In genomic region chr1:156605094-156605866, GRCm38 (mm10) we compare ENCODE assay signal across 11 mouse cellular contexts. TPM values are rescaled to one million over a fixed set of nuclear protein-coding genes. Genes with fewer than 3 reads are reported as not detected.
A peak's percentile ranks its signal among the peaks of the same experiment; 100 is the strongest.
DNase-seq lines count a peak whose midpoint lies in the region; ATAC-seq and TF ChIP-seq lines count a peak whose summit lies in the region.
"Had no signal": no experiment of that assay in that cellular context is flagged by ENCODE, and none has a peak within 500 bp of the region (broad histone marks: within the 10 kb centered on the region; RNA-seq: fewer than 3 reads in every experiment).

No protein-coding gene starts in this region.

- H3K27ac ChIP-seq in heart, embryonic 12.5 days (ENCODE audit: poor library complexity, severe bottlenecking), result 0 out of 2 replicates have a peak overlapping the region, but pooled peaks have one; percentile 12
- H3K27ac ChIP-seq in lung, postnatal 0 days (ENCODE audit: low read length), result no peak overlapping the region
- H3K27ac ChIP-seq: left cerebral cortex, adult 2 months; neural tube, embryonic 12.5 days had no signal

- 0 out of 2 replicates have a peak overlapping the region, but pooled peaks have one; percentile 11 for H3K9ac ChIP-seq in heart, embryonic 12.5 days
- no peak overlapping the region for H3K9ac ChIP-seq in lung, postnatal 0 days (replicated peaks; ENCODE audit: low read depth)
- H3K9ac ChIP-seq: neural tube, embryonic 12.5 days had no signal

- TF ChIP-seq CTCF in lung, postnatal 0 days (IDR thresholded peaks at IDR 0.05), result peak; percentile 16; the same call in 1 of the 2 replicates

- H3K9me3 ChIP-seq in heart, embryonic 12.5 days (replicated peaks), result no peaks in the 10 kb centered on the region
- no peaks in the 10 kb centered on the region for H3K9me3 ChIP-seq in lung, postnatal 0 days (ENCODE audit: low read length)
- H3K9me3 ChIP-seq: neural tube, embryonic 12.5 days had no signal

- DNase-seq in heart, postnatal 36 days, result no peak
- DNase-seq in lung, postnatal 0 days (ENCODE audit: low spot score), result no peak
- DNase-seq in lung, postnatal 10 days, result no peak
- no peak for DNase-seq in retina, postnatal 1 day
- no peak for DNase-seq in layer of hippocampus, postnatal 36 days
- DNase-seq: lung, postnatal 36 days; thymus, adult 18-20 months had no signal

- peaks cover 23% of the 10 kb centered on the region for H3K4me1 ChIP-seq in heart, embryonic 12.5 days (replicated peaks)
- no peaks in the 10 kb centered on the region for H3K4me1 ChIP-seq in lung, postnatal 0 days (ENCODE audit: insufficient read depth, low read depth, low read length)

- no peak for TF ChIP-seq EP300 in lung, postnatal 0 days (IDR thresholded peaks at IDR 0.05)

- intact Hi-C loops in heart, postnatal 36 days (cut with DNase I), result no loop called here

- H3K27me3 ChIP-seq in heart, embryonic 12.5 days (replicated peaks), result no peaks in the 10 kb centered on the region
- no peaks in the 10 kb centered on the region for H3K27me3 ChIP-seq in lung, postnatal 0 days (replicated peaks; ENCODE audit: insufficient read depth, low read length)
- H3K27me3 ChIP-seq: neural tube, embryonic 12.5 days had no signal

- 64% methylated on average over 12 of the region's 12 CpGs for WGBS in heart, embryonic 12.5 days
- WGBS in lung, postnatal 0 days, result 67% methylated on average over 12 of the region's 12 CpGs

- H3K4me3 ChIP-seq in heart, embryonic 12.5 days, result no peak overlapping the region
- no peak overlapping the region for H3K4me3 ChIP-seq in lung, postnatal 0 days (ENCODE audit: low read depth, low read length)
- H3K4me3 ChIP-seq: left cerebral cortex, adult 2 months; neural tube, embryonic 12.5 days had no signal

- H3K4me2 ChIP-seq in heart, embryonic 12.5 days, result no peak overlapping the region
- no peak overlapping the region for H3K4me2 ChIP-seq in lung, postnatal 0 days (replicated peaks; ENCODE audit: low read depth, low read length)
- H3K4me2 ChIP-seq: neural tube, embryonic 12.5 days had no signal

- ATAC-seq in heart, embryonic 12.5 days (ENCODE audit: insufficient number of reproducible peaks, low FRiP score), result no peak
- no peak for ATAC-seq in lung, postnatal 0 days
- ATAC-seq in granulocyte monocyte progenitor cell, adult 5-6 weeks (replicated peaks; ENCODE audit: poor library complexity, severe bottlenecking), result peak; percentile 73

- no peaks in the 10 kb centered on the region for H3K36me3 ChIP-seq in heart, embryonic 12.5 days
- H3K36me3 ChIP-seq in lung, postnatal 0 days (ENCODE audit: insufficient read depth, low read length), result no peaks in the 10 kb centered on the region
- H3K36me3 ChIP-seq: neural tube, embryonic 12.5 days had no signal

RNA-seq across cellular contexts. Expression of gene Abl2, which starts 46.7 kb away (rescaled TPM):
- 4.1 and 5.0 TPM in 2 replicates for polyA plus RNA-seq in heart, embryonic 12.5 days (2016; fragmentation: Nextera tagmentation; extraction: Ambion mirVana)
- total RNA-seq in heart, postnatal 36 days (2021), result 10 to 100 TPM; 21.0 to 21.5 TPM
- 2.3 and 3.0 TPM in 2 replicates for polyA plus RNA-seq in lung, postnatal 0 days (2015; fragmentation: Nextera tagmentation; extraction: Ambion mirVana)
- 11.4 and 12.6 TPM in 2 replicates for total RNA-seq in granulocyte monocyte progenitor cell, adult 5-6 weeks (2014; fragmentation: Nextera tagmentation)
- total RNA-seq in granulocyte monocyte progenitor cell, adult 5-6 weeks (2017), result 15.6 and 22.6 TPM in 2 replicates
- 10 to 100 TPM; 89.1 to 89.3 TPM for total RNA-seq in layer of hippocampus, postnatal 36 days (2021)
